Mouse (Mus musculus): ENCODE results near the gene Tmem161b. TPM values are rescaled to one million over a fixed set of nuclear protein-coding genes. Genes with fewer than 3 reads are reported as not detected.
A peak's percentile ranks its signal among the peaks of the same experiment; 100 is the strongest.
"Not testable (repeated sequence)": the region's sequence is repeated elsewhere in the genome, so short reads cannot be mapped to it uniquely, and the experiment has no call there.

Gene Tmem161b
- polyA plus RNA-seq (2016; fragmentation: Nextera tagmentation; extraction: Ambion mirVana), result 10.7 and 13.2 TPM in 2 replicates

- peak; percentile 92 for DNase-seq (ENCODE audit: low spot score)
- Histone ChIP-seq H3K27ac (peak within 1 kb of the TSS; percentile 86), H3K27me3 (ENCODE audit: low read depth, poor library complexity, severe bottlenecking) (no peaks in the 10 kb centered on the region), H3K4me1 (peaks cover 18% of the 10 kb centered on the region), H3K4me3 (peak within 1 kb of the TSS; percentile 88), H3K9me3 (replicated peaks) (no peaks in the 10 kb centered on the region), H3K36me3 (no peaks in the 10 kb centered on the region)
- 2% methylated on average over 52 of the region's 52 CpGs for WGBS
Observed at GRCm38 (mm10) chr13:84221820-84222681, at the start of gene Tmem161b. Tmem161b (plus strand) TSS chr13:84222296.

DNA sequence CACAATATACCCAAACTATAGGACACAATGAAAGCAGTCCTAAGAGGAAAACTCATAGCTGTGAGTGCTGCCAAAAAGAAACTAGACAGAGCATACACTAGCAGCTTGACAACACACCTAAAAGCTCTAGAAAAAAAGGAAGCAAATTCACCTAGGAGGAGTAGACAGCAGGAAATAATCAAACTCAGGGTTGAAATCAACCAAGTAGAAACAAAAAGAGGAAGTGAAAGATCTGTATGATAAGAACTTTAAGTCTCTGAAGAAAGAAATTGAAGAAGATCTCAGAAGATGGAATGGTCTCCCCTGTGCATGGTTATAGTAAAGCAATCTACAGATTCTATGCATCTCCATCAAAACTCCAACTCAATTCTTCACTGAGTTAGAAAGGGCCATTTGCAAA lies 36.3 kb upstream of the Tmem161b start:
- not testable (repeated sequence) for DNase-seq (ENCODE audit: low spot score); H3K4me3 ChIP-seq; H3K4me1 ChIP-seq; H3K27ac ChIP-seq; H3K27me3 ChIP-seq (ENCODE audit: low read depth, poor library complexity, severe bottlenecking); H3K36me3 ChIP-seq; H3K9me3 ChIP-seq (replicated peaks)

DNA sequence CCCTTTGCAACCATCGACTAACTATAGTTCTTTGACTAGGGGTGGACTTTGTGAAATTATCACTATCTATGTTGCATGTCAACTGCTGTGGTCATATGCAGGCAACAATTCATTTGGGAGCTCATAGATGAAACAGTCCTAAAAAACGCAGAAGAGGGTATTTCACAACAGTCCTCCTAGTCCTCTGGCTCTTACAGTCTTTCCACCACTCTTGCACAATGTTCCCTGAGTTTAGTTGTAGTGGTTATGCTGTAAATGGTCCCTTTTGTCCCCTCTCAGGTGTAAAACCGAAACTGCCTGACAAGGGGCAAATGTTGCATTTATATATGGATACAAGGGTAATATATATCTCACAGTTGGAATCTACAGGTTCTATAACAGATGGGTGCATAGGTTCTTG lies 29.4 kb upstream of the Tmem161b start:
- 81% methylated on average over 3 of the region's 3 CpGs for WGBS
- Histone ChIP-seq H3K4me1 (no peaks in the 10 kb centered on the region), H3K36me3 (no peaks in the 10 kb centered on the region), H3K27ac (no peak overlapping the region), H3K9me3 (replicated peaks) (no peaks in the 10 kb centered on the region), H3K4me3 (no peak overlapping the region), H3K27me3 (ENCODE audit: low read depth, poor library complexity, severe bottlenecking) (no peaks in the 10 kb centered on the region)
- no peak for DNase-seq (ENCODE audit: low spot score)

DNA sequence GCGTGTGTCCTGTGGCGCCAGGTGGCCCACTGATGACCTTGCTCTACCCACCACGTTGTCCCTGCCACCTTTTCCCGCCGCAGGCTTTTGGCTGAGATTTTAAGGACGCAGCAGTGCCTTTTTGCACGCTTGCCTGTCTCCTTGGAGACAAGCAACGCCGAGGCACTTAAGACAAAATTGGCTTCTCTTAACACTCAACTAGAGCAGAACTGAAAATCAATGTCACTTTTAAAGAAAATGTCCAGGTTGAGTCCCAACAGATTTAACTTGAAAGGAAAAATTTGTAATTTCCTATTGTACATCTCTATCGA lies 541 bp downstream of the Tmem161b start:
- H3K36me3 ChIP-seq, result peaks cover 3% of the 10 kb centered on the region; the same call in 1 of the 2 replicates
- DNase-seq (ENCODE audit: low spot score), result no peak
- 4% methylated on average over 10 of the region's 10 CpGs for WGBS

GRCm38 (mm10) chr13:84223018-84223417 lies 922 bp downstream of the Tmem161b start:
- DNase-seq (ENCODE audit: low spot score), result no peak
- WGBS, result 50% methylated on average over 5 of the region's 5 CpGs
- Histone ChIP-seq H3K4me3 (peak overlapping the region; percentile 88), H3K4me1 (peaks cover 18% of the 10 kb centered on the region), H3K27ac (no peak overlapping the region), H3K9me3 (replicated peaks) (no peaks in the 10 kb centered on the region), H3K27me3 (ENCODE audit: low read depth, poor library complexity, severe bottlenecking) (no peaks in the 10 kb centered on the region), H3K36me3 (peaks cover 5% of the 10 kb centered on the region; the same call in 1 of the 2 replicates)

More for the DNA sequence above, 541 bp downstream of the Tmem161b start:
- Histone ChIP-seq H3K4me3 (peak overlapping the region; percentile 88), H3K27me3 (ENCODE audit: low read depth, poor library complexity, severe bottlenecking) (no peaks in the 10 kb centered on the region), H3K9me3 (replicated peaks) (no peaks in the 10 kb centered on the region), H3K4me1 (peaks cover 18% of the 10 kb centered on the region), H3K27ac (peak overlapping the region; percentile 86)

- Histone ChIP-seq H3K36me3 (peaks cover 28% of the 10 kb centered on the region), H3K4me1 (no peaks in the 10 kb centered on the region), H3K27me3 (ENCODE audit: low read depth, poor library complexity, severe bottlenecking) (no peaks in the 10 kb centered on the region), H3K4me3 (no peak overlapping the region), H3K9me3 (replicated peaks) (peaks cover 6% of the 10 kb centered on the region; the same call in 1 of the 2 replicates), H3K27ac (no peak overlapping the region)
- 84% methylated on average over 2 of the region's 2 CpGs for WGBS
- no peak for DNase-seq (ENCODE audit: low spot score)
Observed at GRCm38 (mm10) chr13:84234019-84234418, 11.9 kb downstream of the Tmem161b start.

GRCm38 (mm10) chr13:84236768-84237167 lies 14.7 kb downstream of the Tmem161b start:
- no peaks in the 10 kb centered on the region for H3K4me1 ChIP-seq
- no peak overlapping the region for H3K27ac ChIP-seq
- no peak overlapping the region for H3K4me3 ChIP-seq
- WGBS, result 87% methylated on average over 7 of the region's 7 CpGs
- peaks cover 6% of the 10 kb centered on the region; the same call in 1 of the 2 replicates for H3K9me3 ChIP-seq (replicated peaks)
- peaks cover 26% of the 10 kb centered on the region for H3K36me3 ChIP-seq
- DNase-seq (ENCODE audit: low spot score), result no peak
- no peaks in the 10 kb centered on the region for H3K27me3 ChIP-seq (ENCODE audit: low read depth, poor library complexity, severe bottlenecking)

DNA sequence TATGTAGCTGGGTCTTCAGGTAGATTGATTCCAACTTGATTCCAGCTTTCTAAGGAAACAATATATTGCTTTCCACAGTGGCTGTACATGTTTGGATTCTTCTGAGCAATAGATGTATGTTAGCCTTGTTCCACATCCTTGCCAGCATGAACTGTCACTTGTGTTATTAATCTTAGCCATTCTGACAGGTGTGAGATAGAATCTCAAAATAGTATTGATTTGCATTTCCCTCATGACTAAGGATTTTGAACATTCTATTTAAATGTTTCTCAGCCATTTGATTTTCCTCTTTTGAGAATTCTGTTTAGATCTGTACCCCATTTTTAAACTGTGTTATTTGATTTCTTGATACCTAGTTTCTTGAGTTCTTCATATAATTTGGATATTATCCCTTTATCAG lies 16.1 kb downstream of the Tmem161b start:
- DNase-seq (ENCODE audit: low spot score), result no peak
- H3K4me1 ChIP-seq, result no peaks in the 10 kb centered on the region
- no peak overlapping the region for H3K27ac ChIP-seq
- H3K9me3 ChIP-seq (replicated peaks), result peaks cover 6% of the 10 kb centered on the region; the same call in 1 of the 2 replicates
- H3K36me3 ChIP-seq, result peaks cover 26% of the 10 kb centered on the region
- no peaks in the 10 kb centered on the region for H3K27me3 ChIP-seq (ENCODE audit: low read depth, poor library complexity, severe bottlenecking)
- H3K4me3 ChIP-seq, result no peak overlapping the region

DNA sequence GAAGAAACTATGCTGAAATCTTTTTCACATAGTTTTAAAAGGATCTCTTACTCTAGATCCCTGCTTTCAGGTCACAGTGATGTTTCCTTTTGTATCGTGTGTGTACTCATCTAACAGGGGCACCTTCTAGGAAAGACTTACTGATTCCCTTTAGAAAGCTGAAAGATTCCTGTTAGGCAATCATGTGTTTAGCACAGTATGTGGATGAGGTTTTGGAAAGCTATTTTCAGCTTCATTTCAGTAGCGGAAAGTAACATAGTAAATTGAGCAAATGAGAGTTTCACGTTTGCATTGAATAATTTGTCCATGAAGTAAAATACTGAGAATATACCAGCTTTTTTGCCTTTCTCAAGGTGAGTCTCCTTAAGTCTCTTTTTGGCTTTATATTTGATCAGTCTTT lies 26.0 kb downstream of the Tmem161b start:
- DNase-seq (ENCODE audit: low spot score), result no peak
- Histone ChIP-seq H3K27me3 (ENCODE audit: low read depth, poor library complexity, severe bottlenecking) (no peaks in the 10 kb centered on the region), H3K27ac (no peak overlapping the region), H3K9me3 (replicated peaks) (no peaks in the 10 kb centered on the region), H3K36me3 (no peaks in the 10 kb centered on the region), H3K4me1 (peaks cover 10% of the 10 kb centered on the region), H3K4me3 (no peak overlapping the region)
- WGBS, result 91% methylated on average over 3 of the region's 3 CpGs

DNA sequence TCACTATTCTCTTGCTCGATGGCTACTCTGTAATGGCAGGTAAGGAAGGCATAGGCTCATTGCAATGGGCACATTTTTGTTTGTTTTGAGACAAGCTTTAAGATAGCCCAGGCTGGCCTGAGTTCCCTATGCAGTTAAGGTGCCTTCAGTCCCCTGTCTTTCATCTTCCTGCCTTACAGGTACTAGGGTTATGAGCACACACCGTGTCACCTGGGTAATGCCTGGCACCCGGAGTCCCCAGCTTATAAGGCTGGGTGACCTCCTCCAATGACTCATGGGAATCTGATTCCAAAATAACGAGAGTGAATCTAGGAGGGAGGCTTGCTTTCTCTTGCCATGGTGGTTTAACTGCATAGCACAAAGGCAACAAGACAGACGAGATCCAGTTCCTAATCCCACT lies 29.2 kb downstream of the Tmem161b start:
- Histone ChIP-seq H3K9me3 (replicated peaks) (no peaks in the 10 kb centered on the region), H3K4me3 (no peak overlapping the region), H3K27me3 (ENCODE audit: low read depth, poor library complexity, severe bottlenecking) (no peaks in the 10 kb centered on the region), H3K36me3 (no peaks in the 10 kb centered on the region), H3K4me1 (peaks cover 3% of the 10 kb centered on the region; the same call in 1 of the 2 replicates), H3K27ac (no peak overlapping the region)
- WGBS, result 84% methylated on average over 5 of the region's 5 CpGs
- no peak for DNase-seq (ENCODE audit: low spot score)

DNA sequence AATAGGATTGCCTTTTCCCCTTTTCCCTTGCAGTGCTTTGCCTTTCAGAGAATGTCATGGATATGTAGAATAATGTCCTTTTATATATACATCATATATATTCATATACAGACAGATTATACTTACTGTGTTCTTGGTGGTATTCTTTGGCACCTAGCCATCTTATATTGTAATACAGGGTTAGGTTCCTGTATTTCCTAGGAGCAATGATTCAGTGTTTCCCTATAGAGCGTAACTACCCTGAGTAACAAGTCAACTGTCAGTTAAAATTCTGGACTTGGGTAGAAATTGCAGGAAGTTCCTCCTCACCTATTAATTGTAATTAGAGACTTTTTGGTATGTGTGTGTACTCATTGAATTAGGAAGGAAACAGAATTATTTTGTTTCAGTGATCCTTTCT lies 33.0 kb downstream of the Tmem161b start:
- WGBS, result 98% methylated on average over 1 of the region's 1 CpGs

GRCm38 (mm10) chr13:84264418-84264817 lies 42.3 kb downstream of the Tmem161b start:
- WGBS, result 94% methylated on average over 1 of the region's 1 CpGs
- H3K36me3 ChIP-seq, result peaks cover 32% of the 10 kb centered on the region
- H3K27me3 ChIP-seq (ENCODE audit: low read depth, poor library complexity, severe bottlenecking), result not testable (repeated sequence)

More for the DNA sequence above, 33.0 kb downstream of the Tmem161b start:
- no peak overlapping the region for H3K27ac ChIP-seq
- no peaks in the 10 kb centered on the region for H3K27me3 ChIP-seq (ENCODE audit: low read depth, poor library complexity, severe bottlenecking)
- no peak for DNase-seq (ENCODE audit: low spot score)
- no peaks in the 10 kb centered on the region for H3K4me1 ChIP-seq
- peaks cover 9% of the 10 kb centered on the region for H3K36me3 ChIP-seq
- no peaks in the 10 kb centered on the region for H3K9me3 ChIP-seq (replicated peaks)
- H3K4me3 ChIP-seq, result no peak overlapping the region

GRCm38 (mm10) chr13:84276246-84276645 lies 54.1 kb downstream of the Tmem161b start:
- peaks cover 10% of the 10 kb centered on the region for H3K36me3 ChIP-seq
- no peak for DNase-seq (ENCODE audit: low spot score)
- H3K4me3 ChIP-seq, result no peak overlapping the region
- no peaks in the 10 kb centered on the region for H3K4me1 ChIP-seq
- WGBS, result 96% methylated on average over 5 of the region's 5 CpGs
- no peaks in the 10 kb centered on the region for H3K9me3 ChIP-seq (replicated peaks)
- H3K27me3 ChIP-seq (ENCODE audit: low read depth, poor library complexity, severe bottlenecking), result no peaks in the 10 kb centered on the region
- no peak overlapping the region for H3K27ac ChIP-seq

More at GRCm38 (mm10) chr13:84264418-84264817, 42.3 kb downstream of the Tmem161b start:
- H3K4me1 ChIP-seq; H3K27ac ChIP-seq; H3K9me3 ChIP-seq (replicated peaks); H3K4me3 ChIP-seq; DNase-seq (ENCODE audit: low spot score): not testable (repeated sequence)
